In the genomic region with DNA sequence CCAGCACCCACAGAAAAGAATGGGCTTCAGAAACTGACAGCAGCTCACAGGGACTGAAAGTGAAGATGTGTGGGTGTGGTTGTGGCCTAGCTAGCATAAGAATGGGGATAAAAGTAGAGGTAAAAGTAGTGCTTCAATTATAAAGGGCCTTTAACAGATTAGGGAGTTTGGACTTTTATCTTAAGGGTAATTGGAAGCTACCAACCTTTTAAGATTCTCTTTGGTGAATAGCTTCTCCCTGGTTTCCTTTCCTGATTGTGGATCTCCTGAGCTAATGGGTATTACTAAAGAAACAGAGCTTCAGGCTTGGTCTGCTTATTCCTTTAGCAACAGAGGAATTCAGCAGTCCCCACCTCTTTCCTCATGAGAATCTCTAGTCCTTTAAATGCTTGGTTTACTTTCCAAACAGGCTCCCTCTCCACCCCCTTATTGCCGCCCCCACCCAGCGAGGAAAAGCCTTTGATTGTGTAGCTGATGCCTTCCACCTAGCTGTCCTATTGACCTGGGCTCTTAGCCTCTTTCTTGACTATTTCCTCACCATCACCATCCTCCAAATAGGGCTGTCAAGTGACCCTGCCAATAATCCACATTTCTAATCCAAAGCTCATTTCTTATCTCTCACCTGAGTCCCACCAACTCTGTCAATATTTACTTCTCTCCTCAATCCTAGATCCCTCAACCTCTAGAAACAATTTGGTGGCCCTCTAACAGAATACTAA, we compare ENCODE assay signal across 22 mouse cellular contexts.
DNase-seq lines count a peak whose midpoint lies in the region; ATAC-seq and TF ChIP-seq lines count a peak whose summit lies in the region.
"Had no signal": no experiment of that assay in that cellular context is flagged by ENCODE, and none has a peak within 500 bp of the region (broad histone marks: within the 10 kb centered on the region; RNA-seq: fewer than 3 reads in every experiment).

No protein-coding gene starts in this region.

- H3K9ac ChIP-seq in intestine, embryonic 14.5 days (ENCODE audit: low read length), result no peak overlapping the region
- no peak overlapping the region for H3K9ac ChIP-seq in intestine, postnatal 0 days (ENCODE audit: low read depth, low read length)
- no peak overlapping the region for H3K9ac ChIP-seq in intestine, embryonic 15.5 days
- H3K9ac ChIP-seq: embryonic facial prominence, embryonic 13.5 days; forebrain, embryonic 13.5 days; forebrain, postnatal 0 days; heart, embryonic 13.5 days; hindbrain, embryonic 12.5 days had no signal

- H3K4me1 ChIP-seq in intestine, embryonic 14.5 days (replicated peaks; ENCODE audit: control insufficient read depth, insufficient read depth, low read length), result no peaks in the 10 kb centered on the region
- H3K4me1 ChIP-seq in intestine, postnatal 0 days (replicated peaks; ENCODE audit: control insufficient read depth, insufficient read depth, low read length), result peaks cover 5% of the 10 kb centered on the region; the same call in 1 of the 2 replicates
- H3K4me1 ChIP-seq in intestine, embryonic 15.5 days (replicated peaks), result peaks cover 8% of the 10 kb centered on the region; the same call in 1 of the 2 replicates

- H3K27ac ChIP-seq in intestine, embryonic 14.5 days (ENCODE audit: low read depth), result no peak overlapping the region
- H3K27ac ChIP-seq in intestine, postnatal 0 days (ENCODE audit: low read depth, low read length), result no peak overlapping the region
- H3K27ac ChIP-seq in intestine, embryonic 15.5 days, result no peak overlapping the region
- H3K27ac ChIP-seq: embryonic facial prominence, embryonic 13.5 days; forebrain, embryonic 13.5 days; gastrocnemius, adult 2 months; heart, embryonic 13.5 days; hindbrain, embryonic 12.5 days had no signal

- intact Hi-C loops in left cerebral cortex, postnatal 4 days (cut with DNase I), result no loop called here

- no peak for DNase-seq in intestine, embryonic 14.5 days (ENCODE audit: low spot score)
- peak; percentile 68 for DNase-seq in ES-CJ7 (ENCODE audit: low read depth, low spot score)
- DNase-seq in left cerebral cortex, postnatal 4 days, result no peak
- no peak for DNase-seq in left cerebral cortex, adult 9 months (ENCODE audit: low spot score in 2 of 2)
- DNase-seq: adrenal gland, postnatal 14 days; cerebellum, adult 18-20 months; cerebellum, adult 9-11 months; cerebellum, postnatal 36 days; forebrain, postnatal 0 days; gastrocnemius, adult 2 months; gastrocnemius, postnatal 25 days; heart, postnatal 4 days had no signal

- 27% methylated on average over 2 of the region's 2 CpGs for WGBS in intestine, embryonic 14.5 days
- WGBS in intestine, postnatal 0 days, result 14% methylated on average over 2 of the region's 2 CpGs
- WGBS in intestine, embryonic 15.5 days, result 36% methylated on average over 2 of the region's 2 CpGs

- peak; percentile 64 for ATAC-seq in intestine, embryonic 14.5 days (replicated peaks; ENCODE audit: low FRiP score, low TSS enrichment, low read depth)
- ATAC-seq in intestine, postnatal 0 days, result no peak
- peak; percentile 63; the same call in 1 of the 2 replicates for ATAC-seq in intestine, embryonic 15.5 days
- ATAC-seq in erythroblast, adult 5-6 weeks (replicated peaks; ENCODE audit: low FRiP score, poor library complexity, severe bottlenecking), result no peak
- ATAC-seq: activated CD4-positive, CD25-positive, alpha-beta regulatory T cell, adult 4 months; forebrain, embryonic 13.5 days; forebrain, postnatal 0 days; hindbrain, embryonic 16.5 days had no signal

- no peaks in the 10 kb centered on the region for H3K9me3 ChIP-seq in intestine, embryonic 14.5 days (ENCODE audit: control insufficient read depth, low read length)
- no peaks in the 10 kb centered on the region for H3K9me3 ChIP-seq in intestine, postnatal 0 days (ENCODE audit: control insufficient read depth)
- no peaks in the 10 kb centered on the region for H3K9me3 ChIP-seq in intestine, embryonic 15.5 days
- H3K9me3 ChIP-seq: embryonic facial prominence, embryonic 13.5 days; forebrain, embryonic 13.5 days; G1E; heart, embryonic 13.5 days; hindbrain, embryonic 12.5 days had no signal

- no peak overlapping the region for H3K4me2 ChIP-seq in intestine, embryonic 14.5 days (ENCODE audit: low read length)
- no peak overlapping the region for H3K4me2 ChIP-seq in intestine, postnatal 0 days (replicated peaks; ENCODE audit: low read depth)
- H3K4me2 ChIP-seq in intestine, embryonic 15.5 days (replicated peaks), result no peak overlapping the region
- H3K4me2 ChIP-seq: embryonic facial prominence, embryonic 13.5 days; forebrain, embryonic 13.5 days; heart, embryonic 13.5 days; hindbrain, embryonic 12.5 days had no signal

- no peak overlapping the region for H3K4me3 ChIP-seq in intestine, embryonic 14.5 days (ENCODE audit: low read depth, low read length)
- H3K4me3 ChIP-seq in intestine, postnatal 0 days (ENCODE audit: low read depth, low read length), result no peak overlapping the region
- no peak overlapping the region for H3K4me3 ChIP-seq in intestine, embryonic 15.5 days (replicated peaks)
- H3K4me3 ChIP-seq: embryonic facial prominence, embryonic 13.5 days; forebrain, embryonic 13.5 days; gastrocnemius, adult 2 months; heart, embryonic 13.5 days; hindbrain, embryonic 12.5 days had no signal

- no peak for TF ChIP-seq CTCF in intestine, postnatal 0 days (IDR thresholded peaks at IDR 0.05; ENCODE audit: low read depth)

- H3K27me3 ChIP-seq in intestine, embryonic 14.5 days (replicated peaks; ENCODE audit: control insufficient read depth, insufficient read depth, low read length), result no peaks in the 10 kb centered on the region
- H3K27me3 ChIP-seq in intestine, postnatal 0 days (replicated peaks; ENCODE audit: control insufficient read depth, insufficient read depth, low read length), result no peaks in the 10 kb centered on the region
- H3K27me3 ChIP-seq in intestine, embryonic 15.5 days (replicated peaks), result no peaks in the 10 kb centered on the region
- H3K27me3 ChIP-seq: embryonic facial prominence, embryonic 13.5 days; forebrain, embryonic 13.5 days; hindbrain, embryonic 12.5 days had no signal

- H3K36me3 ChIP-seq in intestine, embryonic 14.5 days (ENCODE audit: control insufficient read depth, insufficient read depth, low read length), result no peaks in the 10 kb centered on the region
- no peaks in the 10 kb centered on the region for H3K36me3 ChIP-seq in intestine, postnatal 0 days (ENCODE audit: control insufficient read depth, insufficient read depth)
- no peaks in the 10 kb centered on the region for H3K36me3 ChIP-seq in intestine, embryonic 15.5 days
- H3K36me3 ChIP-seq: embryonic facial prominence, embryonic 13.5 days; G1E; heart, embryonic 13.5 days; hindbrain, embryonic 12.5 days had no signal

Comparison
In these comparisons a context has a peak if more than half of its experiments do, and no peak if none do; other contexts are left out.
1. ATAC-seq: peak in intestine, embryonic 14.5 days (single experiment) and intestine, embryonic 15.5 days (single experiment); none in intestine, postnatal 0 days (single experiment) and erythroblast, adult 5-6 weeks (single experiment).